Mouse (Mus musculus) thymus, postnatal 14 days (tissue): ENCODE data around the gene Tbx10.

ENCODE experiments used
- DNase-seq: peaks from one replicate; pipeline ENCODE4 v3.0.0; 2021

The Tbx10 gene

GRCm38 (mm10) chr19:3980309-3980708, 12.2 kb upstream of the Tbx10 start:
- peak; percentile 85 for DNase-seq

- no peak for DNase-seq
Measured at GRCm38 (mm10) chr19:3980917-3981316, 11.6 kb upstream of the Tbx10 start.

- no peak for DNase-seq
Measured at GRCm38 (mm10) chr19:3983527-3984200, 8.9 kb upstream of the Tbx10 start.

GRCm38 (mm10) chr19:3985261-3985681, 7.3 kb upstream of the Tbx10 start:
- no peak for DNase-seq

GRCm38 (mm10) chr19:3986334-3986733, 6.2 kb upstream of the Tbx10 start, which contains the start of gene Acy3:
TSS of gene Acy3 (plus strand) at chr19:3986570.
- no peak for DNase-seq

GRCm38 (mm10) chr19:3988066-3988465, 4.5 kb upstream of the Tbx10 start:
- no peak for DNase-seq

- DNase-seq: no peak
Measured at GRCm38 (mm10) chr19:3988750-3989149, 3.8 kb upstream of the Tbx10 start.

- no peak for DNase-seq
Measured at GRCm38 (mm10) chr19:3990804-3991203, 1.7 kb upstream of the Tbx10 start.

- no peak for DNase-seq
Measured at GRCm38 (mm10) chr19:3991562-3991961, 990 bp upstream of the Tbx10 start.

- DNase-seq: no peak
Measured at GRCm38 (mm10) chr19:3991966-3992365, 586 bp upstream of the Tbx10 start.

- no peak for DNase-seq
Measured at GRCm38 (mm10) chr19:3994932-3995331, 2.4 kb downstream of the Tbx10 start.

GRCm38 (mm10) chr19:3995505-3995904, 3.0 kb downstream of the Tbx10 start:
- no peak for DNase-seq

GRCm38 (mm10) chr19:3996106-3996505, 3.6 kb downstream of the Tbx10 start:
- no peak for DNase-seq

GRCm38 (mm10) chr19:3996747-3997146, 4.2 kb downstream of the Tbx10 start:
- DNase-seq: no peak

- DNase-seq: no peak
Measured at GRCm38 (mm10) chr19:3997231-3997630, 4.7 kb downstream of the Tbx10 start.

GRCm38 (mm10) chr19:3998335-3998734, 5.8 kb downstream of the Tbx10 start:
- no peak for DNase-seq

- DNase-seq: no peak
Measured at GRCm38 (mm10) chr19:3999121-3999730, 6.7 kb downstream of the Tbx10 start.

GRCm38 (mm10) chr19:4000119-4000900, 7.8 kb downstream of the Tbx10 start, which contains the start of the genes Nudt8 and Gm49405:
TSS of gene Nudt8 (plus strand) at chr19:4000580.
TSS of gene Gm49405 (plus strand) at chr19:4000626.
- peak; percentile 95 for DNase-seq

GRCm38 (mm10) chr19:4000949-4001525, 8.5 kb downstream of the Tbx10 start:
- no peak for DNase-seq

- DNase-seq: no peak
Measured at GRCm38 (mm10) chr19:4001752-4002151, 9.2 kb downstream of the Tbx10 start.

GRCm38 (mm10) chr19:4003112-4003511, 10.6 kb downstream of the Tbx10 start, which contains the start of gene Doc2g:
TSS of gene Doc2g (plus strand) at chr19:4003313.
- no peak for DNase-seq

- no peak for DNase-seq
Measured at GRCm38 (mm10) chr19:4003641-4004040, 11.1 kb downstream of the Tbx10 start.

GRCm38 (mm10) chr19:4004331-4004730, 11.8 kb downstream of the Tbx10 start:
- no peak for DNase-seq
